Mouse (Mus musculus) cerebellum, postnatal 36 days (tissue): ENCODE data around the gene D330020A13Rik.

Experiments used
- DNase-seq, 2 experiments: peaks; one replicate each; pipeline ENCODE4 v3.0.0; 2021 to 2022; ENCODE audit warnings: mixed read lengths in 2 of 2

Gene D330020A13Rik

DNA sequence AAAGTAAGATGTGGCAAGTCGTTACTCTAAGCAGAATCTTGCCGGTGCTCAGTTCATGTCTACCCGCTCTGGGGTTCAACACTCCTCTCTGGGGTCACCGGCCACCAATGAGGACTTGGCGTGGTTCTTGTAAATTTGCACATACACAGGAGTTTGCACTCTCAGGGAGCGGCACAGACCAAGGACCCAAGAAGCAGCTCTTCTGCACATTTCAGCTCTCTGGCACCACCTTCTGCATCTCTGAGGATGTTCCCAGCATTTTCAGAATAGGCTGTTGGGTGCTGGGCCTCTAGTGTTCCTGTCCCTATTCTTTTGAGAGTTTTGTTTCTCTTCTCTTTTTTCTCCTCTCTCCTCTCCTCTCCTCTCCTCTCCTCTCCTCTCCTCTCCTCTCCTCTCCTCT lies 7.0 kb downstream of the D330020A13Rik start:
- DNase-seq, result peak; percentile 13 to 24

DNA sequence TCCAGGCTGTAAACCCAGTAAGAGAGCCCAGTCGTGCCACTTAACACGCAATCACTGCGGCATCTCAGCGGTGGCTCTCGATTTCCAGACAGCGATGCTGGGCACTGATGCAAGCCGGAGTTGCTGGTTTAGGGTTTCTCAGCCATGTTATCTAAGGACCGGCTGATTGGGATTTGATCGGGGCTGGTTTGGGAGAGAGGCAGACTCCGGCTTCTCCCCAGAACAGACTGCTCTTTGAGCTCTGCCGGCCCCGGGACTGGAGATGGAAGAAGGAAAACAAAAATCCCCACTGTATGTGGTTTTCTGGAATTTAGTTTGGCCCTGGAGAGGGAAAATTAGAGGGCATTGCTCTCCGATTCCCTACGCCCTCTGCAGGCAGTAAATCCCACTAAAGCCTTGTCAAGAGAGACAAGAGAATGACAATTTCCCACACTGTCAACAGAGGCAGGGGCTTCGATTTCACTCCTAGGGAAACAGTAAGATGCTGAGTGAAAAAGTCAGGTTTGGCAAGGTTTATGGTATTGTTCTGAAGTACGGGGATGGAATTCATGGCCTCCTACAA lies 8.7 kb downstream of the D330020A13Rik start:
- DNase-seq, result no peak

DNA sequence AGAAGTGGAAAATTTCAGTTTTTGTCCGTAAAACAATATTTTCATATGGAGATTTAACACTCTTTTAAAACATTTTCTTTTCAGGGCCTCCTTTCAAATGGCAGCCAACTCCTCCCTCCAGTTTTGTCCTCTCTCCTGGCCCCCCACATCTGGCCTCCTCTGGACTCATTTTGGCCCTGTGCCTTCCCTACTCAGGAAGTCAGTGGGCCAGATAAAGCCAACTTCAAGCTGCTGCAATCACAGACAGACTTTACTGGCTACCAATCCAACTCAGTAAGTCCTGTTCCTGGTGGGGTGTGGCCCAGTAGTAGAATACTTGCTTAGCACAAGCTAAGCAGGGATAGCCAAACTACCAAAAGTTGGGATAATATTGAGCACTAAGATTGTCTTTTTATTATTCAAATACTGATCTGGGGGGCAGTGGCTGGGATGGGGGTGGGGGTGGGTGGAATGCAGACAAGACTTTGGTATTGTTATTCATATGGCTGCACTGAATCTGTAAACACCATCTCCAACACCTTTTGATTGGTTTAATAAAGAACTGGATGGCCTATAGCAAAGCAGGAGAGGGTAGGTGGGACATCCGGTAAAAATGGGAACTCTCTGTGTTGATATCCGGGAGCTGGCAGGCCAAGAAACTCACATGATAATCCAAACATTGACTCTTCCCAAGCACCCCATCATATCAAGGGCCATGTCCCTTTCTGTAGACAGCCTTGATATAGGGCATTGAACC lies 12.9 kb downstream of the D330020A13Rik start:
- DNase-seq, result no peak

DNA sequence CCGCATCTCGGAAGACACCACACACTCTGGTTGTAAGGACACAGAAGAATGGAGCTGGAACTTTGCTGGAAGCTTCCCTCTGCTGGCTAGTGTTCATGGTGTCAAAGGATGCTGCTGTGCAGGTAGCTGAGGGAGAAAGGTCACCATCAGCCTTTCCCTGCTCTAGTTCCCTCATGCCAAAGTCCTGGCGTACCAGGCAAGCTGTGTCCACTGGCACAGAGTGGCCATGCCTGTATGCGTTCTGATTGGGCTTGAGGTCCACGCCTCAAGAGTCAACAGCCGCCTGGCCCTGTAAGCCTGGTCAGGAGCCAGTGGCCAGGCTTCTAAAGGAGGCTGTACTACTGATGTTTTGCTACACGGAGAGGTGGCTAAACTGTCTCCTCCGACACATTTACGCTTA lies 15.2 kb downstream of the D330020A13Rik start:
- DNase-seq, result no peak

DNA sequence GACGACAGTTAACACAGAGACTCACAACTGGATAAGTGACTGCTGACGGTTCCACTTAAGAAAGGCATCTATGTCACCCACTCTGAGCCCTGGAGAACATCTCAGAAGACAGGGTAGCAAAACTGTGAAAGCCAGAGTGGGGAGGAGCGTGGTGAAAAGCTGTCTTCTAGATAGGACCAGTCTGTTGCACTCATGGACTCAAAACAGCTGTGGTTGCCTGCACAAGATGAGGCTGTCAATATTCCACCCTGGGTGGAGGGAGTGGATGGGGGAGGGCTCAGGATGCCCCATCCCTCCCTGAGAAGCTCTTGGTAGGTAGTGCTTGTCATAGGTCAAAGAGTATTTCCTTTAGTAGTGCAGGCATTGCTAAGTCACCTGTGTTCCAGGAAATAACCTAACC lies 15.6 kb downstream of the D330020A13Rik start:
- DNase-seq, result no peak

DNA sequence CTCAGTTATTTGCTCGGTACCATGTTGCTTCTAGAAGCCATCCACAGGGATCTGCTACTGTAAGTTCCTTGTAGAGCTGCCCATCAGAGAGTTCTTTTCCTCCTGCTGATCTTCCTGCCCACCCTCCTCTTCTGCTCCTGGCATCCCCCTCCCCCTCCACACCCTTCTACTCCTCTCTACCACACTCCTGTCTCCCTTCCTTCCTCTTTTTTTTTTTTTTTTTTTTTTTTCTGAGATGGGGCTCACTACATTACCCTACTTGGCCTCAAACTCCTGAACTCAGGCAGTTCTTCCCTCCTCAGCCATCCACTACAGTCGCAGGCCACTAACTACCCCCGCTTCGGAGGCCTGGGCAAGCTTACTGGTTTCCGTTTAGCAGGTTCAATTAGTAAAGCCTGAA lies 18.3 kb downstream of the D330020A13Rik start:
- DNase-seq, result no peak

DNA sequence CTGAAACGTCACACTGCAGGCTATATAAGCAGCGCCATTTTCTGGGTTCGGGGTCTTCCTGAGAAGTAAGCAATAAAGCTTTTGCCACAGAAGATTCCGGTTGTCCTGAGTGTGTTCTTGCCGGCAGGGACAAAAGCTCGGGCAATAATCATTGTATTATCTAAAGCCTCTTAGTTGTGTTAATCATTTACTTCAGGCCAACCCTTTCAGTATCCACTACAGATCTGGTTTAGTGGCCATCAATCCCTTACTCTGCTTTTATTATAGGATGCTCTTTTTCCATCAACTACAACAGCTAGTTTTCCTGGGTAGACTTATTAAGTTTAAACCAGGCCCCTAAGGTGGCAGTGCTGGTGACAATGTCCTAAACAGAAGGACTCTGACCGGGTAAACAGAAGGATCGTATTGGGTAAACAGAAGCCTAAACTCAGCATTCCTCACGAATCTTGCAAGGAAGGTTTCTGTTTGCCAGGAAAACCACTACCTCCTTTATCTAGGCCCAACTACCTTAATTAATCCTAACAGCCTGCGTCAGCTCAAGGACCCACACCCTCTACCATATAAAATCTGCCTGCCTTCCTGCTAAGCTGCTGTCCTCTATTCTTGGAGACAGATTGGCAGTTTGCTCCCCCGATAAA lies 24.3 kb downstream of the D330020A13Rik start:
- no peak for DNase-seq

DNA sequence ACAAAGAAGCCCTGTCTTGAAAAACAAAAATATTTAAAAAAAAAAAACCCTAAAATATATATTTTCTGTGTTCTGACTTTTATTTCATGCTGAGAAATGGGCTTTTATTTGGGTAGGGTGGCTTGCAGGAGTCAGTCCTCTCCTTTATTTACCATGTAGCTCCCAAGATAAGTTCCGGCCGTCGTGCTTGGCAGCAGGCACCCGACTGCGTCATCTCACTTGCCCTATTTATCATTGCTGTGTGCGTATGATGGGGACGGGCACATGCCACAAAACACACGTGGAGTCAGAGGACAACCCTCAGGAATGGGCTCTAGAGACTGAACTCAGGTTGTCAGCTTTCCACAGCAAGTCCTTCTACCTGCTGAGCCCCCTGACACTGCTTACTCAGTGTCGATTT lies 25.0 kb downstream of the D330020A13Rik start:
- DNase-seq, result no peak

DNA sequence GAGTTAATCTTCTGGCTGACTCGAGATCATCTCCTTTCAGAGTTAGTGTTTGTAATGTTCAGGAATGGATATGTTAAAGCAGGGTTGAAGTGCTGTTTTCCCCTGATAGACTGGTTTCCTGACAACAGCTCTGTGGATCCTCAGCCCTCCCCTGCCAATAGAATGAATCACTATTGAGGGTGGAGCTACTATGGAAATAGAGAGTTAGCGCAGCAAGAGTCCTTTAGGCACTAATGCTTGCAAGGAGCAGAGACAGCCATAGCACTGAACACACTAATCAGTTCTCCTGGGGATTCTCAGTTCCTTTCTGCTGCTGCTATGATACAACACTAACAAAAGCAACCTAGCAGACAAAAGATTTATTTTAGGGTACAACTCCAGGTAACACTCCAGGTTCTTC lies 26.2 kb downstream of the D330020A13Rik start:
- DNase-seq, result no peak

DNA sequence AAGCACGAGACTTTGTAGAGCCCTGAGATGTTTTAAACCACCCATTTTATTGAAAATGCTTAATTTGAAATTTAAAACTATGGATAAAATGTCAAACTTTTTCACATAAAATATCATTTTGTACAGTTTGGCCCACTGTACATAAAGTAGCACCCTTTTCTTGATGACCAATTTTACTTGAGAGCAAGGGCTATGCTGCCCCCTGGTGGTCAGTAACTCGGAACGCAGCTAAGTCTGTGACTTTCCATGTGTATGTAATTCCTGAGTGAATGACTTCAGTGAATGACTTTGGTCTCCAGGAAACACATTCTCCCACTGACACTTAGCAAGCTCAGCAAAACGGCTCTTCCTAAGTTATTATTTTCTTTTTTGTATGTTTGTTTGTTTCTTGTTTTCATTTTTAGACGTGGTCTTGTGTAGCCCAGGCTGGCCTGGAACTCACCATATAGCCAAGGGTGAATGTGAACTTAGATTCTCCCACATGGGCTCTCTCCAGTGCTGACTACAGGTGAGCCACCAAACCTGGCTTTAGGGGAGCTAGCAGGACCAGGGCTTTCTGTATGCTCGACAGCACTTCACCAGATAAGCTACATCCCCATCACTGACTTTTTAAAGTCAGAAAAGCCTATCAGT lies 30.2 kb downstream of the D330020A13Rik start:
- peak; percentile 60 to 71 for DNase-seq

DNA sequence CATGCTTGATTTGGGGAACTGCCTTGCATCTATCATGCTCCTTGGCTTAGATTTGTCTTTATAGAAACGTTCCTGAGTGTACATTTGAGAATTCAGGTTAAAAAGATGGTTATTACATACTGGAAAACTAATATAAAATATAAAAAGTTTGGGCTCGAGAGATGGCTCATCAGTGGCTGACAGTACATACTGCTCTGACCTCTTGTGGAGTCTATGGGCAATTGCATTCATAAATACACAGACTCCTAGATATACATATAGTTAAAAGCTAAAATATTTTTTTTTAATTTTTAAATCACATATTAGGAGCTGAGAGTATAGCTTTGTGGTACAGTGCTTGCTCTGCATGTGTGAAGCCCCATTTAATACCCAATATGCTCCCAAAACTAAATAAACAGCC lies 38.2 kb downstream of the D330020A13Rik start:
- no peak for DNase-seq

DNA sequence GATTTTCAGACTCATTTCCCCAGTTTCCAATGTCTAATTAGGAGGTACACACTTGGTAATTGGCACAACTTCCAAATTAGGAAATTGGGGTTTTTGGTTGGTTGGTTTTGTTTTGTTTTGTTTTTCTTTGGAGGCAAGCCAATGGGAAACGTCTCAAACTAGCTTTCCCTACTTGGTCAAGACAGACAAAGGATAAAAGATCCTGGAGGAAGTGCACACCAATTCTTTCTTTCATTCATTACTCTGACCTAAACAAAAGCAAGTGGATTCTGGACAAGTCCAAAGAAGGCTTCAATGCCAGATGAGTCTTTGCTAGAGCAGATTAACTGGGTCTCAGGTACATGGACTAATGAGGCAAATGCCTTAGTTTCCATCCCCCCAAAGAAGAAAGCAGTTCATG lies 49.8 kb downstream of the D330020A13Rik start:
- DNase-seq, result no peak
